Comparison of ENCODE assay signal across 10 mouse cellular contexts in the genomic region with DNA sequence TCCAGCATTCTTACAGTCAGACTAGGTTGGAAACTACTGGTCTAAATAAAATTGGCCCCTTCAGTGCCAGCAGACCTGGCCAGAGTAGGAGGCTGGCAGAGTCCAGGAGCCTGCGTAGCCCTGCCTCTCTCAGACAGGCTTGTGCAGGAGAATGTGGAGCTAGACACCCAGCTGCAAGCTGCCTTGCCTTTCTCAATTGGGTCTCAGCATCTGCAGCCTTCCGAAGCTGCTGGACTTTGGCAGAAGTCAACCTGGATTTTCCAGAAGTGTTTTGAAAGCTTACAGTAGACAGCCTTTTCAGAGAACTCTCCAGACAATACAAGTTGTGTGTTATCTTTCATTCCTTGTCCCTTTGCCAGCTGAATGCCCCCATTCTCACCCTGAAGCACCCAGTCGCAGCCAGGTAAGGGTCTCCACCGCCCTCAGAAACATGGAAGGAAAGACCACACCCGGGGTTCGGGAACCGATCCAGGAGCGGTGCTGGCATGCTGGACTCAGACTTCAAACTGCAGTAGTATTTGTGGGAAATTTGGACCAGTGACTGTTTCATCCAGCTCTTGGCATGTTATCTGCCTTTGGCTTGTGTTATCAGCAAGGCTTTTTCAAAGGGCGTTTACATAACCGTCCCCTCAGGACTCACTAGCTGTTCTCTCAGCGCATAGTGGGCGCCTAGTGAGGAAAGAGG.
DNase-seq lines count a peak whose midpoint lies in the region; ATAC-seq and TF ChIP-seq lines count a peak whose summit lies in the region.
"Had no signal": no experiment of that assay in that cellular context is flagged by ENCODE, and none has a peak within 500 bp of the region (broad histone marks: within the 10 kb centered on the region; RNA-seq: fewer than 3 reads in every experiment).

No protein-coding gene starts in this region.

- no peak overlapping the region for H3K9ac ChIP-seq in heart, embryonic 11.5 days (ENCODE audit: low read depth, low read length)
- no peak overlapping the region for H3K9ac ChIP-seq in stomach, postnatal 0 days (ENCODE audit: low read length)
- no peak overlapping the region for H3K9ac ChIP-seq in hindbrain, embryonic 16.5 days (ENCODE audit: low read depth, low read length)
- H3K9ac ChIP-seq: liver, embryonic 13.5 days had no signal

- intact Hi-C loops in left cerebral cortex, postnatal 25 days (cut with DNase I): no loop called here

- no peak overlapping the region for H3K27ac ChIP-seq in kidney, adult 2 months (ENCODE audit: insufficient read depth, low read depth, low read length)
- H3K27ac ChIP-seq in heart, embryonic 11.5 days (ENCODE audit: low read depth, low read length): 0 out of 2 replicates have a peak overlapping the region, but pooled peaks have one; percentile 46
- no peak overlapping the region for H3K27ac ChIP-seq in stomach, postnatal 0 days (replicated peaks)
- H3K27ac ChIP-seq in hindbrain, embryonic 16.5 days (ENCODE audit: low read depth, low read length): no peak overlapping the region
- H3K27ac ChIP-seq: liver, embryonic 13.5 days had no signal

- no peaks in the 10 kb centered on the region for H3K36me3 ChIP-seq in kidney, adult 2 months (ENCODE audit: control insufficient read depth, insufficient read depth, low read length)
- H3K36me3 ChIP-seq in heart, embryonic 11.5 days (ENCODE audit: control insufficient read depth, insufficient read depth, low read length): no peaks in the 10 kb centered on the region
- no peaks in the 10 kb centered on the region for H3K36me3 ChIP-seq in stomach, postnatal 0 days (ENCODE audit: control insufficient read depth, insufficient read depth, low read length)
- no peaks in the 10 kb centered on the region for H3K36me3 ChIP-seq in hindbrain, embryonic 16.5 days (ENCODE audit: control insufficient read depth, insufficient read depth, low read length)
- H3K36me3 ChIP-seq: liver, embryonic 13.5 days had no signal

- 85% methylated on average over 12 of the region's 12 CpGs for WGBS in kidney, adult 2 months
- WGBS in heart, embryonic 11.5 days (ENCODE audit: insufficient replicate concordance): 55% methylated on average over 12 of the region's 12 CpGs
- WGBS in stomach, postnatal 0 days: 60% methylated on average over 12 of the region's 12 CpGs
- 86% methylated on average over 12 of the region's 12 CpGs for WGBS in hindbrain, embryonic 16.5 days

- H3K4me1 ChIP-seq in kidney, adult 2 months (ENCODE audit: control insufficient read depth, insufficient read depth, low read length): no peaks in the 10 kb centered on the region
- peaks cover 26% of the 10 kb centered on the region for H3K4me1 ChIP-seq in heart, embryonic 11.5 days (ENCODE audit: control insufficient read depth, insufficient read depth, low read length)
- H3K4me1 ChIP-seq in stomach, postnatal 0 days (replicated peaks; ENCODE audit: control insufficient read depth, insufficient read depth): peaks cover 6% of the 10 kb centered on the region
- no peaks in the 10 kb centered on the region for H3K4me1 ChIP-seq in hindbrain, embryonic 16.5 days (ENCODE audit: control insufficient read depth, insufficient read depth, low read depth, low read length)

- peak; percentile 5 for DNase-seq in kidney, adult 2 months
- no peak for DNase-seq in kidney, adult 11 months
- peak; percentile 45 for DNase-seq in cerebellum, adult 9-10 months
- DNase-seq in lung, postnatal 25 days (ENCODE audit: low spot score): peak; percentile 63
- DNase-seq in left cerebral cortex, postnatal 25 days (ENCODE audit: low spot score in 2 of 2): no peak
- no peak for DNase-seq in stomach, postnatal 0 days (ENCODE audit: low spot score)
- DNase-seq: liver, embryonic 13.5 days had no signal

- H3K4me3 ChIP-seq in kidney, adult 2 months (ENCODE audit: insufficient read depth, low read depth, low read length): no peak overlapping the region
- H3K4me3 ChIP-seq in heart, embryonic 11.5 days (ENCODE audit: low read depth, low read length): no peak overlapping the region
- H3K4me3 ChIP-seq in stomach, postnatal 0 days (ENCODE audit: low read depth, low read length): no peak overlapping the region
- no peak overlapping the region for H3K4me3 ChIP-seq in hindbrain, embryonic 16.5 days (ENCODE audit: low read length)
- H3K4me3 ChIP-seq: liver, embryonic 13.5 days had no signal

- H3K9me3 ChIP-seq in heart, embryonic 11.5 days (replicated peaks; ENCODE audit: control insufficient read depth, low read length): no peaks in the 10 kb centered on the region; the same call in 1 of the 2 replicates
- no peaks in the 10 kb centered on the region for H3K9me3 ChIP-seq in stomach, postnatal 0 days (ENCODE audit: control insufficient read depth, low read length)
- H3K9me3 ChIP-seq in hindbrain, embryonic 16.5 days (ENCODE audit: control insufficient read depth, low read length): 0 out of 2 replicates have a peak, but pooled peaks cover 2% of the 10 kb centered on the region

- TF ChIP-seq EP300 in stomach, postnatal 0 days (optimal IDR thresholded peaks at IDR 0.05): no peak

- no peak for TF ChIP-seq CTCF in kidney, adult 2 months (conservative IDR thresholded peaks at IDR 0.05; ENCODE audit: insufficient read depth, insufficient read length, low read depth, low read length)
- TF ChIP-seq CTCF in stomach, postnatal 0 days (IDR thresholded peaks at IDR 0.05; ENCODE audit: low read depth): no peak

- no peak for TF ChIP-seq POLR2A in kidney, adult 2 months (IDR thresholded peaks at IDR 0.05; ENCODE audit: low read depth, low read length)

- no peaks in the 10 kb centered on the region for H3K27me3 ChIP-seq in kidney, adult 2 months (replicated peaks; ENCODE audit: control insufficient read depth, insufficient read depth, low read length)
- H3K27me3 ChIP-seq in heart, embryonic 11.5 days (ENCODE audit: control insufficient read depth, insufficient read depth, low read length): no peaks in the 10 kb centered on the region
- H3K27me3 ChIP-seq in stomach, postnatal 0 days (ENCODE audit: control insufficient read depth, insufficient read depth, low read length): no peaks in the 10 kb centered on the region
- no peaks in the 10 kb centered on the region for H3K27me3 ChIP-seq in hindbrain, embryonic 16.5 days (replicated peaks; ENCODE audit: control insufficient read depth, insufficient read depth, low read length)
- H3K27me3 ChIP-seq: liver, embryonic 13.5 days had no signal

- no peak overlapping the region for H3K4me2 ChIP-seq in heart, embryonic 11.5 days
- H3K4me2 ChIP-seq in stomach, postnatal 0 days (replicated peaks; ENCODE audit: low read depth): no peak overlapping the region
- no peak overlapping the region for H3K4me2 ChIP-seq in hindbrain, embryonic 16.5 days (ENCODE audit: low read length)
- H3K4me2 ChIP-seq: liver, embryonic 13.5 days had no signal

- ATAC-seq in heart, embryonic 11.5 days (replicated peaks; ENCODE audit: insufficient number of reproducible peaks, low FRiP score, low TSS enrichment): no peak
- ATAC-seq in stomach, postnatal 0 days (ENCODE audit: low FRiP score, low TSS enrichment): no peak
- ATAC-seq in hindbrain, embryonic 16.5 days: no peak
- ATAC-seq: inflammation-experienced regulatory T-cells, adult 6 months had no signal

Comparison
In these comparisons a context has a peak if more than half of its experiments do, and no peak if none do; other contexts are left out.
1. DNase-seq: peak in kidney, adult 2 months (single experiment), cerebellum, adult 9-10 months (single experiment) and lung, postnatal 25 days (single experiment); none in kidney, adult 11 months (single experiment), left cerebral cortex, postnatal 25 days (0 of 2) and stomach, postnatal 0 days (single experiment).